Mouse (Mus musculus) lung, postnatal 0 days (tissue): ENCODE measurements around the gene Atp6ap1. TPM values are rescaled to one million over a fixed set of nuclear protein-coding genes. Genes with fewer than 3 reads are reported as not detected.

ENCODE experiments used
- ATAC-seq: fragments of 200-750 bp; cut with Nextera tagmentation; 2 replicates; pipeline ENCODE4 v1.8.0; 2017; ENCODE audit warnings: moderate library complexity
- DNase-seq: peaks from one replicate; pipeline ENCODE4 v3.0.0-alpha.2; 2016; ENCODE audit warnings: low spot score
- H3K27ac ChIP-seq: fragments of 300-500 bp; sonication (generic); 2 replicates; pipeline ENCODE4 v1.5.1; 2014; ENCODE audit warnings: antibody characterized with exemption, mild to moderate bottlenecking, low read length, mixed read lengths
- H3K27me3 ChIP-seq: fragments of 300-500 bp; sonication (generic); replicated peaks from 2 replicates; pipeline ENCODE4 v1.6.1; 2014; ENCODE audit warnings: low read length, mixed read lengths; ENCODE audit not compliant: insufficient read depth
- H3K36me3 ChIP-seq: fragments of 300-500 bp; sonication (generic); 2 replicates; pipeline ENCODE4 v1.6.1; 2014; ENCODE audit warnings: low read length, mixed read lengths; ENCODE audit not compliant: insufficient read depth
- H3K4me1 ChIP-seq: fragments of 300-500 bp; sonication (generic); 2 replicates; pipeline ENCODE4 v1.6.1; 2014; ENCODE audit warnings: antibody characterized with exemption, low read depth, low read length, mixed read lengths; ENCODE audit not compliant: insufficient read depth
- H3K4me2 ChIP-seq: fragments of 300-500 bp; sonication (generic); replicated peaks from 2 replicates; pipeline ENCODE4 v1.6.1; 2014; ENCODE audit warnings: low read depth, mild to moderate bottlenecking, low read length, moderate library complexity, mixed read lengths
- H3K4me3 ChIP-seq: fragments of 300-500 bp; sonication (generic); 2 replicates; pipeline ENCODE4 v1.5.1; 2014; ENCODE audit warnings: low read depth, low read length
- H3K9ac ChIP-seq: fragments of 300-500 bp; sonication (generic); replicated peaks from 2 replicates; pipeline ENCODE4 v1.6.1; 2014; ENCODE audit warnings: low read depth, mild to moderate bottlenecking
- H3K9me3 ChIP-seq: fragments of 300-500 bp; sonication (generic); 2 replicates; pipeline ENCODE4 v1.6.1; 2016; ENCODE audit warnings: low read length, mixed read lengths
- CTCF ChIP-seq: IDR thresholded peaks from 2 replicates; pipeline ENCODE4 v1.5.1; 2016; ENCODE audit warnings: antibody characterized with exemption, mild to moderate bottlenecking
- EP300 ChIP-seq: IDR thresholded peaks from 2 replicates; pipeline ENCODE4 v1.6.1; 2016; ENCODE audit warnings: antibody characterized with exemption, mild to moderate bottlenecking, control low read depth
- WGBS: fragments of 180-500 bp; shearing (Covaris S2); extraction: QIAGEN DNeasy Blood & Tissue Kit; methylation state at CpG from one replicate; pipeline ENCODE4 v1.1.7; 2014; 5-methylcytosine and 5-hydroxymethylcytosine counted together
- polyA plus RNA-seq: library from polyadenylated mRNA; unstranded; fragments of >200 nt; fragmentation: Nextera tagmentation; extraction: Ambion mirVana; gene quantifications from 2 replicates; pipeline ENCODE4 v1.2.1, GENCODE M21; 2015

Gene Atp6ap1
- polyA plus RNA-seq, 1 experiment from 2014 or later = 140 TPM

GRCm38 (mm10) chrX:74257746-74258145 lies 39.2 kb upstream of the Atp6ap1 start:
- Histone ChIP-seq H3K27me3 (no peaks in the 10 kb centered on the region), H3K4me3 (no peak overlapping the region)
- ATAC-seq = no peak

DNA sequence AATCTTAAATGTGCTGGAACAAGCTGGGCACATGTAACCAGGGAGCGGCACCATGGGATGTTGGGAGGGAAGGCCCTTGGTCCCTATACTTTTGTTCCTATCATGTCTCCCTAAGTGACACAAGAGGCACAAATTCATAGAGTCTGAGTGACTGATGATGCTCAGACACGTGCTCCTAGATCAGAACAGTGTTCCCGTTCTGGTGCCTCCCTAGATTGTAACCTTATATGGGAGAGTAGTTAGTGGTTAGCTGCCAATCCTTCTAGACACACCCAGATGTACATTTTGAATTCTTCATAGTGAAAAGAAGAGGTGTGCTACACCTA lies 27.2 kb upstream of the Atp6ap1 start:
- Histone ChIP-seq H3K4me1 (no peaks in the 10 kb centered on the region), H3K9ac (no peak overlapping the region), H3K27me3 (no peaks in the 10 kb centered on the region), H3K36me3 (no peaks in the 10 kb centered on the region), H3K27ac (peak overlapping the region; percentile 90), H3K4me3 (peak overlapping the region; percentile 54), H3K9me3 (no peaks in the 10 kb centered on the region), H3K4me2 (peak overlapping the region; percentile 49)
- peak; percentile 60 for ATAC-seq
- TF ChIP-seq CTCF (no peak), EP300 (no peak)
- DNase-seq = peak; percentile 87
- WGBS = 14% methylated on average over 3 of the region's 3 CpGs

More at GRCm38 (mm10) chrX:74257746-74258145, 39.2 kb upstream of the Atp6ap1 start:
- H3K27ac ChIP-seq = no peak overlapping the region
- H3K36me3 ChIP-seq = no peaks in the 10 kb centered on the region
- TF ChIP-seq CTCF (no peak), EP300 (no peak)
- 90% methylated on average over 3 of the region's 3 CpGs for WGBS
- H3K9ac ChIP-seq = no peak overlapping the region
- no peaks in the 10 kb centered on the region for H3K4me1 ChIP-seq
- no peak for DNase-seq
- H3K9me3 ChIP-seq = no peaks in the 10 kb centered on the region
- H3K4me2 ChIP-seq = no peak overlapping the region

DNA sequence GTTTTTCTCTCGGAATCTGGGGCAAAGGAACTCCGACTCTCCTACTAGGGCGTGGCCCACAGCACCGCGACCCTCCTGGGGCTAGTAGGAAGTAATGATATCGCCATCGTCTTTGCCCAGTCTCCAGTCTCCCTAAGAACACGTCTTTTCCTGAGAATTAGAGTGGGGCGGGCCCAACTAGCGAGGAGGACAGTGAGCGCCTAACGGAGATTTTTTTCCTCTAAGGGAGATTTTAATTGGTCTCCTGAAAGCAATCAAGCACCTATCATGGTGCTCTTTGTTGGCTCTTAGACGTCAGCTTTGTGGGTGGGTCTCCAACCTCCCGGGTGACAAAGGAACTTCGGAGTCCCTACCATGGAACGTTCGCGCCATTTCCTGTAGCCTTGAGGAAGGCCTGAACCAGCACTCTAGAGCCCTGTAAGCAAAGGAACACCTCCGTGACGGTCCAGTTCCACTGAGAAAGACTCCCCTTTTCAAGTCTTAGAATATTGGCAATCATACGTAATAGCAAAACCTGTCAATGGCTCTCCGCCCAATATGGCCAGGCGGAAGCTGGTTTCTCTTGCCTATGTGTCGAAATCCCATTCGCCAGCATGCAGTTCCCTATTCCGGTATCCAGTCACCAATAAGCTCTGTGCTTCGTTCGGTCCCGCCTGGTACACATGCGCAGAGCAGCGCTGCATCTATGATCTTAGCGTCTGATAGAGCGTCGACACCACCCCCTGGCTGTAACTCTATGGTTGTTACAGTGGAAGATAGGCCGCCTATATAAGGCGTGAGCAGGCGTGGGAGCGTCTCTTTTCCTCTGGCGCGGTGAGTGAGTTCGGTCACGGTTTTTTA lies 26.6 kb upstream of the Atp6ap1 start, which contains the start of gene Rpl10:
Gene Rpl10, plus strand, starts transcription at position 751 of the 840 bp plus-strand sequence.
- TF ChIP-seq EP300 (peak; percentile 79), CTCF (peak; percentile 68)
- Histone ChIP-seq H3K9ac (peak within 1 kb of the TSS; percentile 63), H3K4me3 (peak within 1 kb of the TSS; percentile 54), H3K4me1 (no peaks in the 10 kb centered on the region), H3K9me3 (no peaks in the 10 kb centered on the region), H3K36me3 (no peaks in the 10 kb centered on the region), H3K27ac (peak within 1 kb of the TSS; percentile 90), H3K4me2 (peak within 1 kb of the TSS; percentile 49), H3K27me3 (no peaks in the 10 kb centered on the region)
- 17% methylated on average over 38 of the region's 42 CpGs for WGBS
- ATAC-seq (peak; percentile 92), DNase-seq (peak; percentile 97)

- Histone ChIP-seq H3K27me3 (no peaks in the 10 kb centered on the region), H3K9ac (peak overlapping the region; percentile 63), H3K4me2 (peak overlapping the region; percentile 49), H3K36me3 (no peaks in the 10 kb centered on the region), H3K9me3 (no peaks in the 10 kb centered on the region), H3K4me3 (peak overlapping the region; percentile 54), H3K27ac (peak overlapping the region; percentile 66), H3K4me1 (no peaks in the 10 kb centered on the region)
- DNase-seq (peak; percentile 63), ATAC-seq (peak; percentile 4; the same call in 1 of the 2 replicates)
- peak; percentile 21; the same call in 1 of the 2 replicates for TF ChIP-seq CTCF
- no peak for TF ChIP-seq EP300
- WGBS = 9% methylated on average over 26 of the region's 27 CpGs
Measured at GRCm38 (mm10) chrX:74270902-74271551, 25.9 kb upstream of the Atp6ap1 start.

DNA sequence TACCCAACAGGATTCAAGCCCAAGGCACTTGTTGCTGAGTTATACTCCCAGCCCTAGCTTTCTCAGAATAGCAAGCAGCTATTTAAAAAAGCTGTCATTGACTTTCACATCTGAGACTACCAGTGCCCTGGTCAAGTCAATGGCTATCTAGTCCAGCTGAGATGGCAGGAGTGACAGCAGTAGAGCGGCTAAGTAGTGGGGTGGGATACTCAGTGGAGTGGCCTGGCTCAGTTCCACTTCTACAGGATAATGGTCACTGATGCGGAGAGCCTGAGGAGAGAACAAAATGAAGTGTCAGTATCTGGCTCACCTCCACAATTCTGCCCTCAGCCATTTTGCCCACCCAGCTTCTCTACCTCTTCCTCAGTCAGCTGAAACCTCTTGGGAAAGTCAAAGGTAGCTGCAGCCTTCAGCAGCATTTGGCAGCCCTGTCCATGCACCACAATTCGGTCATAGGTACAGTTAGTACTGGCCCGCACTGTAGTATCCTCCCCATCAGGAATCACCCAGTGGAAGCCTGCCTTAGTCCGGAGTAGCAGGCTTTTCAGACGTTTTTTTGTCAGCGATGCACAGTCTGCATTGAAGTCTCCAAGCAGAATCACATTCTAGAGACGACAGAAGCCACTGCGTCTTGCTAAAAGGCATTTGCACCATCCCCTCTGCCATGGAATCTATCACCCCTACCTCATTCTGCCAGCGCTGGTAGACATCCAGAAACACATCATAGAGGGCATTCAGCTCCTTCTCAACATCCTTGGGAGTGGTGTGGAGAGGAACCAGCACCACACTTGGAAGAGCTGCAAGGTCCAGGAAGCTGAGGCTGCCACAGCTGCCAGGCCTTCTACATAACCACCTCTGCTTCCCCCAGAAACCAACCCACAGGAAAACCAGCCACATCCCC lies 23.2 kb upstream of the Atp6ap1 start:
- H3K4me3 ChIP-seq = no peak overlapping the region
- no peaks in the 10 kb centered on the region for H3K4me1 ChIP-seq
- TF ChIP-seq EP300 (no peak), CTCF (no peak)
- WGBS = 21% methylated on average over 10 of the region's 10 CpGs
- no peaks in the 10 kb centered on the region for H3K36me3 ChIP-seq
- DNase-seq (no peak), ATAC-seq (no peak)
- no peaks in the 10 kb centered on the region for H3K27me3 ChIP-seq
- H3K9me3 ChIP-seq = no peaks in the 10 kb centered on the region
- no peak overlapping the region for H3K4me2 ChIP-seq
- no peak overlapping the region for H3K27ac ChIP-seq
- H3K9ac ChIP-seq = no peak overlapping the region
